Mouse (Mus musculus) midbrain, embryonic 10.5 days (tissue): Measurements from ENCODE around the gene Xrcc2. TPM values are rescaled to one million over a fixed set of nuclear protein-coding genes. Genes with fewer than 3 reads are reported as not detected.
"Not testable (repeated sequence)": the region's sequence is repeated elsewhere in the genome, so short reads cannot be mapped to it uniquely, and the experiment has no call there.

ENCODE experiments used
- DNase-seq: peaks from one replicate; pipeline ENCODE4 v3.0.0-alpha.2; 2017; ENCODE audit warnings: low spot score
- H3K27ac ChIP-seq: fragments of 300-500 bp; sonication (generic); replicated peaks from 2 replicates; pipeline ENCODE4 v1.5.1; 2016; ENCODE audit warnings: mild to moderate bottlenecking
- H3K27me3 ChIP-seq: fragments of 300-500 bp; sonication (generic); 2 replicates; pipeline ENCODE4 v1.6.1; 2016; ENCODE audit warnings: low read depth, mild to moderate bottlenecking; ENCODE audit not compliant: poor library complexity, severe bottlenecking
- H3K36me3 ChIP-seq: fragments of 300-500 bp; sonication (generic); 2 replicates; pipeline ENCODE4 v1.6.1; 2016; ENCODE audit warnings: mild to moderate bottlenecking, moderate library complexity
- H3K4me1 ChIP-seq: fragments of 300-500 bp; sonication (generic); 2 replicates; pipeline ENCODE4 v1.6.1; 2016
- H3K4me3 ChIP-seq: fragments of 300-500 bp; sonication (generic); 2 replicates; pipeline ENCODE4 v1.5.1; 2016; ENCODE audit warnings: mild to moderate bottlenecking, moderate library complexity
- H3K9me3 ChIP-seq: fragments of 300-500 bp; sonication (generic); replicated peaks from 2 replicates; pipeline ENCODE4 v1.6.1; 2016; ENCODE audit warnings: mild to moderate bottlenecking
- WGBS: fragments of 180-500 bp; shearing (Covaris S2); methylation state at CpG from one replicate; pipeline ENCODE4 v1.1.7; 2016; 5-methylcytosine and 5-hydroxymethylcytosine counted together
- polyA plus RNA-seq: library from polyadenylated mRNA; unstranded; fragments of >200 nt; fragmentation: Nextera tagmentation; extraction: Ambion mirVana; gene quantifications from 2 replicates; pipeline ENCODE4 v1.2.1, GENCODE M21; 2016

The Xrcc2 gene
- polyA plus RNA-seq = 15.7 and 17.3 TPM in 2 replicates

DNA sequence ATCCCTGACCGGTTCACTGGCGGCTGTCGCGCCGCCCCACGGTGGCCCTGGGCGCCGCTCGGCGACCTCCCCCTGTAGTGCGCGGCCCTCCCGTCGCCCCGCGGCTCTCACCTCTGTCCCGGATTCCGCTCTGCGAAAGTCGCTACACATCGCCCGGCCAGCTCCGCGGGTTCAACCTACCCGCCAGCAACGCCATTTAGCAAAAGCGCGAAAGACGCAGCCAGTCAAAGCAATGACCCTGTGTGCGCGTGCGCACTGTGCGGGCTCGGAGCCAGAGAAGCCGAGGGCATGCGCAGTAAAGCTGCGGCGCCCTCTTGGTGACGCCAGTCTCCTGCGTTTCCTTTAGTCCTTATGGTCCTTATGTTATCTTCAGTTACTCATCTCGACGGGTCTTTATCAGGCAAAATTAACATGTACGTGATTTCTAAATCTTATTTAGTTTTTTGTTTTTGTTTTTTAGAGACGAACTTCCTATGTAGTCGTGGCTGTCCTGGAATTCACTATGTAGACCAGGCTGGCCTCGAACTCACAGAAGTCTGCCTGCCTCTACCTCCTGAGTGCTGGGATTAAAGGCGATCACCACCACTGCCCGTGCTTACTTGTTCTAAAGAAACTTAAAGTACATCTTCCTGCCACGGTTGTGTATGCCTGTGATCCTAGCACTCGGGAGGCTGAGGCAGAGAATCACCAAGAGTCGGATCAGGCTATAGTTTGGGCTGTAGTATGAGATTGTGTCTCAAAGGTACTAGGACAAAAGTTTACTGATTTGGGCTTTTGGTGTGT, at the start of gene Xrcc2:
Gene Xrcc2 (minus strand): TSS at position 259 of the 783 bp plus-strand sequence.
- peaks cover 29% of the 10 kb centered on the region for H3K36me3 ChIP-seq
- DNase-seq = peak; percentile 93
- WGBS = 8% methylated on average over 51 of the region's 51 CpGs
- H3K27me3 ChIP-seq = no peaks in the 10 kb centered on the region
- peak within 1 kb of the TSS; percentile 93 for H3K4me3 ChIP-seq
- H3K9me3 ChIP-seq = no peaks in the 10 kb centered on the region
- H3K27ac ChIP-seq = peak within 1 kb of the TSS; percentile 95
- H3K4me1 ChIP-seq = peaks cover 20% of the 10 kb centered on the region

DNA sequence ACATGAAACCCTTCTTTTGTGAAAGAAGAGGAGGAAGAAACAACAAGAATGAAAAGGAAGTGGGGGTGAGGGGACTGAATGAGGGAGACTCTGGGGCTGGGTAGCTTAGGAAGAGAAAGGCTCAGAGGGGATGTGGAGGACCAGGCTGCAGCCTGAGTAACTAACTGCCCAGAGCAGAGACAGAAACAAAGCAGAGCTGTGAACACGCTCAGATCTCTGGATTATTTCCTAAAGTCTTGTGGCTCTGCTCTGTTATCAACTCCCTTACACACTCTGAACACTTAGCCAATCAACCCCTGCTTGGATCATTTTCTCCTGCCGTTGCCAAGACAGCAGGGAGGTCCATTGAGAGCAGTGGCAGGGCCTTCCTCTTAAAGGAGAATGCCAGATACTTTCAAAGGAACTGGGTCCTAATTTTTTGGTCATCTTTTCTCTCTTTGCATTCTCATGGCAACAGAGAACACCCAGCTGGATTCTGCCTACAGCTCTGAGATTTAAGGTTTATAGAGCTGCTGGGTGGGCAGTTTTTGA, 48.7 kb upstream of the Xrcc2 start:
- WGBS = 18% methylated on average over 2 of the region's 2 CpGs
- Histone ChIP-seq H3K4me1 (peaks cover 22% of the 10 kb centered on the region), H3K27ac (peak overlapping the region; percentile 9; the same call in 1 of the 2 replicates), H3K4me3 (no peak overlapping the region), H3K9me3 (no peaks in the 10 kb centered on the region), H3K36me3 (no peaks in the 10 kb centered on the region), H3K27me3 (no peaks in the 10 kb centered on the region)
- DNase-seq = no peak

DNA sequence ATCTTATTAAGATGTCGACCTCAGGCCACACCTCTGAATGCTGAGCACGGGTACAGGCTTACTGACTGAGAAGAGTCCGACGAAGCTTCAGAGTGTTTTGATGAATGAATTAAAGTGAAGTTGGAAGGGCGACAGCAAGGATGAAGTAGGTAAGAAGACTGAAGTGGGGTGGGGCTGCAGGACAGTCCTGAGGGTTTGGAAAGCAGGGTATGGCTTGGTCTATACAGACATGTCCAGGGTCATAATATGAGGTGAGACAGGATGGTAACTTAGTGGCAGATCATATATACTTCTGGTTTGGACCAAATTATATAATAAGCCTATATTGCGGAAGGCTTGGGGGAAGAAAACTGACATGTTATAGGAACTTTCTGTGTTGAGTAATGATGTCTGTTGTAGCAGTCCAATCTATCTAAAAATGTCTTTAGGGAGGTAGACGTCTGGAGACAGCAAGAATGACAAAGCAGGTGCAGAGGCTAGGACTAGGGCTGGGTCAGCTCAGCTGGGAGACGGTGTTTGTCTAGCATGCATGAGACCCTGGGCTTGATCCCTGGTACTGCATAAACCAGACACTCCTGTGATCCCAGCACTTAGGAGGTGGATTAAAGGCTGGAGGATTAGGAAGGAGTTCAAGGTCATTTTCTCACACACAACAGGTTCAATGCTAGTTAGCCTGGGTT, 48.1 kb upstream of the Xrcc2 start:
- Histone ChIP-seq H3K27me3 (no peaks in the 10 kb centered on the region), H3K27ac (0 out of 2 replicates have a peak overlapping the region, but pooled peaks have one; percentile 9), H3K4me1 (peaks cover 20% of the 10 kb centered on the region), H3K36me3 (no peaks in the 10 kb centered on the region), H3K4me3 (no peak overlapping the region), H3K9me3 (no peaks in the 10 kb centered on the region)
- no peak for DNase-seq
- WGBS = 54% methylated on average over 8 of the region's 8 CpGs

DNA sequence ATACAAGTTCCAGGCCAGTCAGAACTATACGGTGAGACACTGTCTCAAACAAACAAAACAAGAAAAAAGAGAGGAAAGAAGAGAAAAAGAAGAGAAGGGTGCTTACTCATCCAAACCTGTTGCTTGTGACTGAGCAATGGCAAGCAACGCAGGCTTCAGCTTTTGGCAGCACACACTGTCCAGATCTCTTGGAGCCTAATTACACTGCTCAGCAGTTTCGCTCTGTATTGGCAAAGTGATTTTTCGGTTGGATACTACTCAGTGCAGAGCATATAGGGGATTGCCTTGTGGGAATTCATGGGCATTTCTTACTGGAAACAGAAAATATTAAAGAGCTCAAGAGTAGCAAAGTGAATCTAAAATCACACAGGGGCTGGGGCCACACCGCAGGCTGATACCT, 47.2 kb upstream of the Xrcc2 start:
- 89% methylated on average over 5 of the region's 5 CpGs for WGBS

DNA sequence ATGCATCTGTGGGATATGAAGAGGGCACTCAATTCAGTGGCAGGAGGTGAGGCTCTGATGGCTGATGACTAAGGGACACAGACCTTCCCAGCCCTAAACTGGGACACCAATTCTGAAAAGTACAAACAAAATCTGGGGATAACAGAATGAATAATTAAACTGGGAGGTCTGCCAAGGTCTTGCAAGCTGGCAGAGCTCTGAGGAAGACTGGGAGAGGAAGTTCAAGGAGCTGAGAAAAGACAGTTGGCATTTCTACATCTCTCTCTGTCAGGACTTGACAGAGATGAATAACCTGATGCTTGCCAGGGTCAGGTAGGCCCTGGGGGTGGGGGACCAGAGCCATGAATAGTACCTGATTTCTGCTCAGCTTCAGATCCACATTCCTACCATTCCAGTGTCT, 45.9 kb upstream of the Xrcc2 start:
- H3K4me3 ChIP-seq = no peak overlapping the region
- no peaks in the 10 kb centered on the region for H3K9me3 ChIP-seq
- peaks cover 20% of the 10 kb centered on the region for H3K4me1 ChIP-seq
- DNase-seq = no peak
- no peaks in the 10 kb centered on the region for H3K36me3 ChIP-seq
- no peak overlapping the region for H3K27ac ChIP-seq
- H3K27me3 ChIP-seq = no peaks in the 10 kb centered on the region

More for the DNA sequence above, 47.2 kb upstream of the Xrcc2 start:
- no peaks in the 10 kb centered on the region for H3K27me3 ChIP-seq
- H3K4me3 ChIP-seq = no peak overlapping the region
- no peaks in the 10 kb centered on the region for H3K9me3 ChIP-seq
- H3K4me1 ChIP-seq = peaks cover 20% of the 10 kb centered on the region
- no peak for DNase-seq
- H3K36me3 ChIP-seq = no peaks in the 10 kb centered on the region
- no peak overlapping the region for H3K27ac ChIP-seq

DNA sequence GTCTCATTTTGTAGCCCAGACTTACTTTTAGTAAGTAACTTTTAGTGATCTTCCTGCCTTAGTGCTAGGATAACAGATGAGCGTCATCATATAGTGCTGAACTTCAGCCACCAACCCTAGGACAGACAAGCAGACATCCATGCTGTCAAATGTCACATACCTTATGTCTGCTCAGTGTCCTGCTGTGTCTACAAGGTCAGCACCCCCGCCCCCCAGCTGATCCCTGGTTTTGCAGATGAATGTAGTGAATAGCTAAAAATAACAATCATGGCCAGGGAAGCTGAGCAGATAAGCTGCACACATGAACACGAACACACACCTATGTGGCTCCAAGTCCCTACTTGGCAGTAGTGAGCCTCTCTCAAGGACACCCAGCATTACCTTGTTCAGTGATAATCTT, 43.0 kb upstream of the Xrcc2 start:
- DNase-seq = no peak
- no peak overlapping the region for H3K4me3 ChIP-seq
- no peaks in the 10 kb centered on the region for H3K9me3 ChIP-seq
- peaks cover 3% of the 10 kb centered on the region for H3K4me1 ChIP-seq
- no peak overlapping the region for H3K27ac ChIP-seq
- no peaks in the 10 kb centered on the region for H3K27me3 ChIP-seq
- 82% methylated on average over 3 of the region's 3 CpGs for WGBS
- H3K36me3 ChIP-seq = no peaks in the 10 kb centered on the region

DNA sequence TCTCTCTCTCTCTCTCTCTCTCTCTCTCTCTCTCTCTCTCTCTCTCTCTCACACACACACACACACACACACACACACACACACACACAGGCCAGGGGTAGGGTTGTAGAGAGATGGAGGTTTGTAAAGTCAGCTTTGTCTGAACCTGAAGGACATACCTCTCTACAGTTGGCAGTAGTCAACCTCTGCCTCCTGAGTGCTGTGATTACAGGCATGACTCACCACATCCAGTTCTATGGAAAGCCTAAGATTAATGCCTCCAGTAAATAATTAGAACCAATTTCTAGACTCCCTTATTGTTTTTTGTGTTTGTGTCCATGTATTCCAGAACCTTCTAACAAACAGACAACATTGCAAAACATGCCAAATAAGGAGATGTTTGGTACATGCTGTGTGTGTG, 42.3 kb upstream of the Xrcc2 start:
- Histone ChIP-seq H3K4me3 (no peak overlapping the region), H3K36me3 (no peaks in the 10 kb centered on the region), H3K27ac (no peak overlapping the region), H3K9me3 (no peaks in the 10 kb centered on the region), H3K27me3 (no peaks in the 10 kb centered on the region), H3K4me1 (no peaks in the 10 kb centered on the region)
- no peak for DNase-seq

DNA sequence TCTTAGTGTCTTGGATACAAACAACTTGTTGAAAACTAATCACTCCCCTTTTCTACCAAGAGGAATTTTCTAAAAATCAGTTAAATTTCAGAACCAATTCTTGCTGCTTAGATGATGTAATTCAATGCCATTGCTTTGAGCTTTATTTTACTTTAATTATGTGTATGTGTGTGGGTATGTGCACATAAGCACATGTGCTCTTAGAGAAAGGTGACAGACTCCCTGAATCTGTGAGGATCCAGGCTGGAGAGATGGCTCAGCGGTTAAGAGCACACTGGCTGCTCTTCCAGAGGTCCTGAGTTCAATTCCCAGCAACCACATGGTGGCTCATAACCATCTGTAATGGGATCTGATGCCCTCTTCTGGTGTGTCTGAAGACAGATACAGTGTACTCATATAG, 33.3 kb upstream of the Xrcc2 start:
- H3K36me3 ChIP-seq, DNase-seq, H3K27ac ChIP-seq, H3K4me3 ChIP-seq, H3K9me3 ChIP-seq, H3K4me1 ChIP-seq, H3K27me3 ChIP-seq: not testable (repeated sequence)
- WGBS = 87% methylated on average over 1 of the region's 1 CpGs

DNA sequence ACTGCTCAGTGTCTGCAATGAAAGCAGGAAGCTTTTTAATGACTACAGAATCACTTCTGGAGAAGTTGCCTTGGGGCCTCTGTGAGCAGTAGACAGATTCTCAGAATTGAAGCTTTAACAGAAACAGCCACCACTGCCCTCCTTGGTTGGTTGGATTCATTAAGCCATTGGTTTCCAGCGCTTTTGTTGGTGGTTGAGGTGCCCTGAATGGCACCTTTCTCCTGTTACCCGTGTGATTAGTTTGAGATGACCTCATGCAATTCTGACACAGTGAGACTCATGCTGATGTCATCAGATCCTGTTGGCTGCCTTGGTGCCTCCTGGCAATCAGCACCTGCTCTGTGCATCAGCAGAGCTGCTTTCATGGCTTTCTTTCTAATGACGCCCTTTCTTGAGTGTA, 32.8 kb upstream of the Xrcc2 start:
- no peaks in the 10 kb centered on the region for H3K36me3 ChIP-seq
- H3K27me3 ChIP-seq = no peaks in the 10 kb centered on the region
- no peaks in the 10 kb centered on the region for H3K4me1 ChIP-seq
- H3K27ac ChIP-seq = no peak overlapping the region
- no peaks in the 10 kb centered on the region for H3K9me3 ChIP-seq
- DNase-seq = no peak
- H3K4me3 ChIP-seq = no peak overlapping the region
- 67% methylated on average over 3 of the region's 3 CpGs for whole genome bisulfite sequencing

DNA sequence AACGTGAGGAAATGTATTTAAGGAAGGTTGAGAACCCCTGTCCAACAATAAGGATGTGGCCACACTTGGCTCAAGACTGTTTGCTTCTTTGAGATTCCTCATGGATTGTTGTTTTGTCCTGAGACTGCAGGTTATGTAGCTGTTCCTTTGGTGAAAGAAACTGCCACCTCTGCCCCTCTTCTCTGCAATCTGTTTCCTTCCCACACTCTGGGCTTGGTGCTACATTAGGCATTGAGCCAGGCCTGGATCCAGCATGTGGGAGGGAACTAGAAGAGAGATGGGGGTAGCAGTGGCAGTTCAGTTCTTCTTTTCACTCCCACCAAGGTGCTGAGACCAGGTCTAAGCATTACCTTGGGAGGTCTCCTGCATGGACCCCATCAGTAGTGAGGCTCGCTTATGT, 30.2 kb upstream of the Xrcc2 start:
- Histone ChIP-seq H3K4me3 (no peak overlapping the region), H3K27me3 (no peaks in the 10 kb centered on the region), H3K4me1 (no peaks in the 10 kb centered on the region), H3K9me3 (no peaks in the 10 kb centered on the region), H3K36me3 (no peaks in the 10 kb centered on the region), H3K27ac (no peak overlapping the region)
- DNase-seq = no peak
- WGBS = 77% methylated on average over 2 of the region's 2 CpGs

DNA sequence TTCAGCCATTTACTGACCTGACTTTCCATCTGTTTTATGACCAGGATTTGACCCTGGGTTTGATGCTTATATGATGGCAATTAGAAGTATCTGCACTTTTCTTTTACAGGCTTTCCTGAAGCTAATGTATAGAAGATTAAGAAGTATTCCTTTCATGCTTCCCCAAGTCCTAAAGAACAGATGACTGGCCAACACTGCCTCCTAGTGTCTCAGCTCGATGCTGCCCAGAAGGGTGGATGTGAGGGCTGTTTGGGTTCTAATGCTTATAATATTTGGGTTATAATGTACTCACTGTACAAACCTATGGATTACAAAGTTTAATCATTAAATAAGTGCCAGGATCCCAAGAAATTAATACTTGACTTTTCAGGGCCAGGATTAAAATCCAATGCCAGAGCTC, 28.7 kb upstream of the Xrcc2 start:
- H3K4me1 ChIP-seq = no peaks in the 10 kb centered on the region
- H3K4me3 ChIP-seq = no peak overlapping the region
- no peaks in the 10 kb centered on the region for H3K27me3 ChIP-seq
- H3K27ac ChIP-seq = no peak overlapping the region
- peak; percentile 22 for DNase-seq
- no peaks in the 10 kb centered on the region for H3K9me3 ChIP-seq
- 14% methylated on average over 1 of the region's 1 CpGs for WGBS
- no peaks in the 10 kb centered on the region for H3K36me3 ChIP-seq

DNA sequence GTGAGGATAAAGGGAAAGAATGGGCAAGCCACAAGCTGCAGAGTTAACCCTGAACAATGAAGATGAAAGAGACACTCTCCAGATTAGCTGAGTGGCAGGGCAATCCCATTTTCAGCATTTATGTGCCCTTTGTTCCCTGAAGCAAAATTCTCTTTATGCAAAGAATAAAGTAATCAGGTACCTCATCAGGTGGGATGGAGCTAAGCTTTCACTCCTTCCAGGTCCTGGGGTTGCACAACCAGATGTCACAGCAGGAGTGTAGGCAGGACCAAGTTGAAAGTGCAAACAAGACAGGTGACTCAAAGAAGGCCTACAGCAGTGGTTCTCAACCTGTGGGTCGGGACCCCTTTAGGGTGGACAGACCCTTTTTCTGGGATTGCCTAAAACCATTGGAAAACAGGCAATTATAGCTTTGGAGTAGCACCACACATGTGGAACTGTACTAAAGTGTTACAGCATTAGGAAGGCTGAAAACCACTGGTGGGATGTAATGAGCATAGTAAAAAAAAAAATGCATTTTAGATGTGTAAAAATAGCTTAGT, 18.6 kb upstream of the Xrcc2 start:
- H3K4me1 ChIP-seq = no peaks in the 10 kb centered on the region
- DNase-seq = no peak
- no peaks in the 10 kb centered on the region for H3K36me3 ChIP-seq
- H3K4me3 ChIP-seq = no peak overlapping the region
- 39% methylated on average over 1 of the region's 1 CpGs for WGBS
- H3K9me3 ChIP-seq = no peaks in the 10 kb centered on the region
- H3K27ac ChIP-seq = no peak overlapping the region
- H3K27me3 ChIP-seq = no peaks in the 10 kb centered on the region

DNA sequence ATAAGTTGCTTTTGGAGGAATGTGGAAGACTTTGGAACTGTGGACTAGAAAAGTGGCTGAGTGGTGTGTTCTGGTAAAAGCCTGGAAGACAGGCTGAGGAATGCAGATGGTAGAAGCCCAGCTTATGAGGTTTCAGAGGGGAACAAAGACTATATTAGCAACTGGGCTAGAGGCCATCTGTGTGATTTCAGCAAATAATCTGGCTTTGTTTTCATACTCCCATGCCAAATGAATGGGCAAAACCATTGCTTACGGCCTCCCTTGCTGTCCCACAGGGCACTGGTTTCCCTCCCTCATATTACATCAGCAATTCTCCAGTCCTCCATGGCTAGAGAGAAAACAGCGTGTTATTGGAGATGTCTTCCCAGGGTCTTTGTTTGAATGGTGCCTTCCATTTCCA, 17.4 kb upstream of the Xrcc2 start:
- Histone ChIP-seq H3K27me3 (no peaks in the 10 kb centered on the region), H3K4me1 (no peaks in the 10 kb centered on the region), H3K27ac (no peak overlapping the region), H3K9me3 (no peaks in the 10 kb centered on the region), H3K36me3 (no peaks in the 10 kb centered on the region), H3K4me3 (no peak overlapping the region)
- no peak for DNase-seq
- 74% methylated on average over 2 of the region's 2 CpGs for WGBS
